Mouse (Mus musculus) brain, embryonic 18.5 days (tissue): ENCODE results near the gene Slamf6.
"Not testable (repeated sequence)": the region's sequence is repeated elsewhere in the genome, so short reads cannot be mapped to it uniquely, and the experiment has no call there.

Source experiments
- DNase-seq: peaks from one replicate; pipeline ENCODE4 v3.0.0-alpha.2; 2012; ENCODE audit warnings: low read depth, low spot score

The Slamf6 gene

GRCm38 (mm10) chr1:171955071-171955470, 37.8 kb downstream of the Slamf6 start:
- no peak for DNase-seq

GRCm38 (mm10) chr1:171957411-171957810, 40.1 kb downstream of the Slamf6 start:
- no peak for DNase-seq

- DNase-seq, result no peak
Observed at GRCm38 (mm10) chr1:171960726-171961125, 43.4 kb downstream of the Slamf6 start.

- no peak for DNase-seq
Observed at GRCm38 (mm10) chr1:171961704-171962103, 44.4 kb downstream of the Slamf6 start.

- no peak for DNase-seq
Observed at GRCm38 (mm10) chr1:171963613-171964012, 46.3 kb downstream of the Slamf6 start.

GRCm38 (mm10) chr1:171966054-171966790, 48.9 kb downstream of the Slamf6 start:
- no peak for DNase-seq

- no peak for DNase-seq
Observed at GRCm38 (mm10) chr1:171969221-171969620, 51.9 kb downstream of the Slamf6 start.

GRCm38 (mm10) chr1:171970854-171971586, 53.7 kb downstream of the Slamf6 start:
- no peak for DNase-seq

GRCm38 (mm10) chr1:171974361-171974760, 57.0 kb downstream of the Slamf6 start:
- DNase-seq, result not testable (repeated sequence)

- no peak for DNase-seq
Observed at GRCm38 (mm10) chr1:171975377-171975776, 58.1 kb downstream of the Slamf6 start.

GRCm38 (mm10) chr1:171975831-171976230, 58.5 kb downstream of the Slamf6 start:
- no peak for DNase-seq

- no peak for DNase-seq
Observed at GRCm38 (mm10) chr1:171976826-171977539, 59.7 kb downstream of the Slamf6 start.

GRCm38 (mm10) chr1:171977891-171978290, 60.6 kb downstream of the Slamf6 start:
- DNase-seq, result no peak

- DNase-seq, result no peak
Observed at GRCm38 (mm10) chr1:171979969-171980730, 62.8 kb downstream of the Slamf6 start.

GRCm38 (mm10) chr1:171982170-171982569, 64.9 kb downstream of the Slamf6 start:
- no peak for DNase-seq

- no peak for DNase-seq
Observed at GRCm38 (mm10) chr1:171982740-171983139, 65.4 kb downstream of the Slamf6 start.

GRCm38 (mm10) chr1:171983372-171984001, 66.2 kb downstream of the Slamf6 start:
- DNase-seq, result no peak

GRCm38 (mm10) chr1:171984121-171984520, 66.8 kb downstream of the Slamf6 start:
- no peak for DNase-seq

- DNase-seq, result no peak
Observed at GRCm38 (mm10) chr1:171991883-171992282, 74.6 kb downstream of the Slamf6 start.

GRCm38 (mm10) chr1:171992901-171993530, 75.7 kb downstream of the Slamf6 start:
- DNase-seq, result no peak

- no peak for DNase-seq
Observed at GRCm38 (mm10) chr1:171994501-171994900, 77.2 kb downstream of the Slamf6 start.
